Mouse (Mus musculus) stomach, embryonic 16.5 days (tissue): ENCODE data around the gene Hspa1l. TPM values are rescaled to one million over a fixed set of nuclear protein-coding genes. Genes with fewer than 3 reads are reported as not detected.
"Not testable (repeated sequence)": the region's sequence is repeated elsewhere in the genome, so short reads cannot be mapped to it uniquely, and the experiment has no call there.

Experiments used
- ATAC-seq: fragments of 200-750 bp; cut with Nextera tagmentation; 2 replicates; pipeline ENCODE4 v1.8.0; 2017; ENCODE audit warnings: moderate number of reproducible peaks, moderate TSS enrichment; ENCODE audit not compliant: insufficient read depth, low FRiP score
- H3K27ac ChIP-seq: fragments of 300-500 bp; sonication (generic); 2 replicates; pipeline ENCODE4 v1.5.1; 2014; ENCODE audit warnings: low read length
- H3K27me3 ChIP-seq: fragments of 300-500 bp; sonication (generic); 2 replicates; pipeline ENCODE4 v1.6.1; 2014; ENCODE audit warnings: low read length, control low read depth, mixed read lengths; ENCODE audit not compliant: control insufficient read depth, insufficient read depth
- H3K36me3 ChIP-seq: fragments of 300-500 bp; sonication (generic); 2 replicates; pipeline ENCODE4 v1.6.1; 2014; ENCODE audit warnings: low read length; ENCODE audit not compliant: control insufficient read depth, insufficient read depth
- H3K4me1 ChIP-seq: fragments of 300-500 bp; sonication (generic); 2 replicates; pipeline ENCODE4 v1.6.1; 2014; ENCODE audit warnings: low read length, control low read depth, mixed read lengths; ENCODE audit not compliant: control insufficient read depth, insufficient read depth
- H3K4me2 ChIP-seq: fragments of 300-500 bp; sonication (generic); 2 replicates; pipeline ENCODE4 v1.6.1; 2014; ENCODE audit warnings: low read depth, low read length, mixed read lengths
- H3K4me3 ChIP-seq: fragments of 300-500 bp; sonication (generic); replicated peaks from 2 replicates; pipeline ENCODE4 v1.5.1; 2014; ENCODE audit warnings: mild to moderate bottlenecking, low read length
- H3K9ac ChIP-seq: fragments of 300-500 bp; sonication (generic); 2 replicates; pipeline ENCODE4 v1.6.1; 2014; ENCODE audit warnings: low read length
- H3K9me3 ChIP-seq: fragments of 300-500 bp; sonication (generic); replicated peaks from 2 replicates; pipeline ENCODE4 v1.6.1; 2016; ENCODE audit warnings: low read length, control low read depth; ENCODE audit not compliant: control insufficient read depth
- WGBS: fragments of 180-500 bp; shearing (Covaris S2); extraction: QIAGEN DNeasy Blood & Tissue Kit; methylation state at CpG from one replicate; pipeline ENCODE4 v1.1.7; 2014; 5-methylcytosine and 5-hydroxymethylcytosine counted together
- polyA plus RNA-seq: library from polyadenylated mRNA; unstranded; fragments of >200 nt; fragmentation: Nextera tagmentation; extraction: Ambion mirVana; gene quantifications from 2 replicates; pipeline ENCODE4 v1.2.1, GENCODE M21; 2015

The Hspa1l gene
- polyA plus RNA-seq, 1 experiment from 2014 or later: 0.96 TPM

GRCm38 (mm10) chr17:34998526-34999430 lies 26.3 kb downstream of the Hspa1l start:
- no peaks in the 10 kb centered on the region for H3K9me3 ChIP-seq
- H3K27me3 ChIP-seq: no peaks in the 10 kb centered on the region
- H3K4me3 ChIP-seq: peak overlapping the region; percentile 52
- peak overlapping the region; percentile 80 for H3K9ac ChIP-seq
- 90% methylated on average over 15 of the region's 15 CpGs for WGBS
- H3K36me3 ChIP-seq: no peaks in the 10 kb centered on the region
- 0 out of 2 replicates have a peak overlapping the region, but pooled peaks have one; percentile 82 for H3K27ac ChIP-seq
- ATAC-seq: no peak
- peak overlapping the region; percentile 98 for H3K4me2 ChIP-seq
- peaks cover 36% of the 10 kb centered on the region for H3K4me1 ChIP-seq

GRCm38 (mm10) chr17:34999871-35000716 lies 27.6 kb downstream of the Hspa1l start:
- Histone ChIP-seq H3K27ac (peak overlapping the region; percentile 97), H3K4me1 (peaks cover 36% of the 10 kb centered on the region), H3K9ac (peak overlapping the region; percentile 92), H3K4me3 (peak overlapping the region; percentile 66), H3K4me2 (peak overlapping the region; percentile 98)
- not testable (repeated sequence) for H3K27me3 ChIP-seq, ATAC-seq, H3K9me3 ChIP-seq, H3K36me3 ChIP-seq
- WGBS: 11% methylated on average over 29 of the region's 32 CpGs

- H3K36me3 ChIP-seq: peaks cover 16% of the 10 kb centered on the region
- no peaks in the 10 kb centered on the region for H3K9me3 ChIP-seq
- peak within 1 kb of the TSS; percentile 97 for H3K27ac ChIP-seq
- peak; percentile 92 for ATAC-seq
- H3K4me1 ChIP-seq: peaks cover 36% of the 10 kb centered on the region
- peak within 1 kb of the TSS; percentile 92 for H3K9ac ChIP-seq
- H3K4me2 ChIP-seq: peak within 1 kb of the TSS; percentile 98
- H3K27me3 ChIP-seq: no peaks in the 10 kb centered on the region
- under 1% methylated on average over 83 of the region's 83 CpGs for WGBS
- H3K4me3 ChIP-seq: peak within 1 kb of the TSS; percentile 66
These were observed 28.4 kb downstream of the Hspa1l start, which contains the start of gene Vars for GRCm38 (mm10) chr17:35000717-35001451. Gene Vars, plus strand, starts transcription at chr17:35000987.

- peak overlapping the region; percentile 92 for H3K9ac ChIP-seq
- peaks cover 36% of the 10 kb centered on the region for H3K4me1 ChIP-seq
- H3K36me3 ChIP-seq: peaks cover 17% of the 10 kb centered on the region
- H3K9me3 ChIP-seq: no peaks in the 10 kb centered on the region
- H3K4me2 ChIP-seq: peak overlapping the region; percentile 98
- ATAC-seq: peak; percentile 13; the same call in 1 of the 2 replicates
- H3K27me3 ChIP-seq: no peaks in the 10 kb centered on the region
- under 1% methylated on average over 35 of the region's 35 CpGs for WGBS
- peak overlapping the region; percentile 97 for H3K27ac ChIP-seq
- H3K4me3 ChIP-seq: peak overlapping the region; percentile 66
These were observed 29.1 kb downstream of the Hspa1l start for GRCm38 (mm10) chr17:35001452-35002152.

GRCm38 (mm10) chr17:35002153-35002865 lies 29.8 kb downstream of the Hspa1l start:
- Histone ChIP-seq H3K4me2 (peak overlapping the region; percentile 98), H3K27me3 (no peaks in the 10 kb centered on the region), H3K4me3 (peak overlapping the region; percentile 66), H3K27ac (peak overlapping the region; percentile 97), H3K36me3 (peaks cover 17% of the 10 kb centered on the region), H3K9me3 (no peaks in the 10 kb centered on the region), H3K4me1 (peaks cover 36% of the 10 kb centered on the region), H3K9ac (peak overlapping the region; percentile 92)
- no peak for ATAC-seq
- WGBS: 3% methylated on average over 12 of the region's 12 CpGs

GRCm38 (mm10) chr17:35003022-35003838 lies 30.7 kb downstream of the Hspa1l start:
- Histone ChIP-seq H3K27ac (no peak overlapping the region), H3K4me1 (peaks cover 31% of the 10 kb centered on the region), H3K36me3 (peaks cover 17% of the 10 kb centered on the region), H3K4me3 (peak overlapping the region; percentile 66; the same call in 1 of the 2 replicates), H3K27me3 (no peaks in the 10 kb centered on the region), H3K9me3 (no peaks in the 10 kb centered on the region), H3K9ac (peak overlapping the region; percentile 92), H3K4me2 (peak overlapping the region; percentile 98)
- ATAC-seq: no peak
- 47% methylated on average over 9 of the region's 9 CpGs for WGBS

- Histone ChIP-seq H3K4me1 (peaks cover 22% of the 10 kb centered on the region), H3K27ac (no peak overlapping the region), H3K4me3 (no peak overlapping the region), H3K9me3 (no peaks in the 10 kb centered on the region), H3K36me3 (peaks cover 22% of the 10 kb centered on the region), H3K27me3 (no peaks in the 10 kb centered on the region), H3K9ac (no peak overlapping the region), H3K4me2 (no peak overlapping the region)
- ATAC-seq: no peak
- 93% methylated on average over 17 of the region's 17 CpGs for WGBS
These were observed 31.7 kb downstream of the Hspa1l start for GRCm38 (mm10) chr17:35004075-35004717.
